Mouse (Mus musculus): ENCODE data around the gene Gm21440.
"Not testable (repeated sequence)": the region's sequence is repeated elsewhere in the genome, so short reads cannot be mapped to it uniquely, and the experiment has no call there.

Gene Gm21440

GRCm38 (mm10) chrY:13252091-13252490, at the start of gene Gm21440, which contains the start of gene Gm21454:
Gm21440 (plus strand) TSS chrY:13252391.
Gm21454 (plus strand) TSS chrY:13252442.
- not testable (repeated sequence) for DNase-seq

- DNase-seq: not testable (repeated sequence)
Measured at GRCm38 (mm10) chrY:13223828-13224227, 28.4 kb upstream of the Gm21440 start, which contains the start of gene Gm21828. Gm21828 (minus strand) TSS chrY:13223928.
